Mouse (Mus musculus) hematopoietic stem cell, adult 5-6 weeks (primary cell): Measurements from ENCODE around the gene Atp5e. TPM values are rescaled to one million over a fixed set of nuclear protein-coding genes. Genes with fewer than 3 reads are reported as not detected.

ENCODE experiments used
- ATAC-seq, 2 experiments: fragments of 125-278 bp in 1 of 2; replicated peaks in 1 of 2; 2 replicates each; pipeline ENCODE4 v1.8.0; 2016 to 2017; ENCODE audit warnings: inconsistent platforms in 2 of 2, mild to moderate bottlenecking in 2 of 2, moderate number of reproducible peaks in 2 of 2, low read depth in 1 of 2, moderate TSS enrichment in 1 of 2; ENCODE audit not compliant: low FRiP score in 2 of 2, poor library complexity in 2 of 2, severe bottlenecking in 2 of 2, insufficient read depth in 1 of 2, low TSS enrichment in 1 of 2
- total RNA-seq: library from RNA; stranded (forward); fragments of 172-1452, 232-1000 nt; gene quantifications from 2 replicates; pipeline ENCODE4 v1.2.3, GENCODE M21; 2017

Atp5e gene
- 153 and 381 TPM in 2 replicates for total RNA-seq

- peak; percentile 99 to 100 for ATAC-seq
Observed at GRCm38 (mm10) chr2:174463789-174464523, at the start of gene Atp5e. TSS of gene Atp5e (minus strand) at chr2:174464105.

GRCm38 (mm10) chr2:174509825-174510224, 45.9 kb upstream of the Atp5e start:
- peak; percentile 42 to 53; a peak in 2 of 4 replicates for ATAC-seq

- ATAC-seq, result no peak
Observed at GRCm38 (mm10) chr2:174507998-174508397, 44.1 kb upstream of the Atp5e start.

- ATAC-seq, result no peak
Observed at GRCm38 (mm10) chr2:174502831-174503460, 39.0 kb upstream of the Atp5e start.

GRCm38 (mm10) chr2:174502321-174502720, 38.4 kb upstream of the Atp5e start:
- ATAC-seq, result no peak

- ATAC-seq, result no peak
Observed at GRCm38 (mm10) chr2:174501517-174501916, 37.6 kb upstream of the Atp5e start.

- ATAC-seq, result no peak
Observed at GRCm38 (mm10) chr2:174500814-174501503, 37.1 kb upstream of the Atp5e start.

- peak; percentile 66 to 71 for ATAC-seq
Observed at GRCm38 (mm10) chr2:174492858-174493257, 29.0 kb upstream of the Atp5e start.

GRCm38 (mm10) chr2:174487005-174487404, 23.1 kb upstream of the Atp5e start:
- ATAC-seq, result no peak

GRCm38 (mm10) chr2:174478746-174479145, 14.8 kb upstream of the Atp5e start:
- ATAC-seq, result no peak

GRCm38 (mm10) chr2:174477543-174478319, 13.8 kb upstream of the Atp5e start:
- no peak for ATAC-seq

- ATAC-seq, result no peak; a peak in 1 of 4 replicates
Observed at GRCm38 (mm10) chr2:174473550-174473927, 9.6 kb upstream of the Atp5e start.

- peak; percentile 91 for ATAC-seq
Observed at GRCm38 (mm10) chr2:174472818-174473549, 9.1 kb upstream of the Atp5e start, which contains the start of gene Prelid3b. TSS of gene Prelid3b (minus strand) at chr2:174473081.

GRCm38 (mm10) chr2:174472407-174472806, 8.5 kb upstream of the Atp5e start:
- peak; percentile 6 to 14; a peak in 1 of 4 replicates for ATAC-seq

GRCm38 (mm10) chr2:174470786-174471405, 7.0 kb upstream of the Atp5e start:
- ATAC-seq, result no peak

- ATAC-seq, result no peak
Observed at GRCm38 (mm10) chr2:174470333-174470732, 6.4 kb upstream of the Atp5e start.
